Mouse (Mus musculus): ENCODE measurements around the gene Fam243. TPM values are rescaled to one million over a fixed set of nuclear protein-coding genes. Genes with fewer than 3 reads are reported as not detected.

Gene Fam243
- polyA plus RNA-seq, 1 experiment from 2014 or later: not detected

DNA sequence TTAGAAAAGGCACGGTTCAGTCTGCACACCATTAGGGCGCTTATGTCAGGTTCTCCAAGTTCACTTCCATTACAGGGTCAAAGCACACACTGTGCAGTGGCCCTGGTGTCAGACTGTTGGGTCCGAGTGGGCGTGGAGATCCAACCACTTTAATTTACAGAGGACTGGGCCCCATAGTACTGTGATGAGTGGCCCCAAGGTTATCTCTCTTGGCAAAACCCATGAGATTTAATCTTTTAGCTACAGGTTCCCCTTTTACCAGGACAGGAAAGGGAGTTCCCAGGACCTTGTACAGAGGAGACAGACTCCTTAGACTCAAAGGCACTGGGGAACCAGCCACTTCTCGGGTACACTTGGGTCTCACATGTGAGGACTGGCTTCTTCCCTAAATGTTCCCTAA, 34.1 kb upstream of the Fam243 start:
- Histone ChIP-seq H3K9ac (ENCODE audit: low read length) (no peak overlapping the region), H3K4me1 (ENCODE audit: control insufficient read depth, insufficient read depth, low read length) (peaks cover 13% of the 10 kb centered on the region), H3K27me3 (ENCODE audit: control insufficient read depth, insufficient read depth, low read length) (no peaks in the 10 kb centered on the region), H3K27ac (replicated peaks; ENCODE audit: low read depth, low read length) (no peak overlapping the region), H3K4me3 (ENCODE audit: low read depth, low read length) (no peak overlapping the region), H3K36me3 (ENCODE audit: control insufficient read depth, insufficient read depth, low read length) (no peaks in the 10 kb centered on the region), H3K4me2 (ENCODE audit: low read depth, severe bottlenecking) (no peak overlapping the region), H3K9me3 (ENCODE audit: control insufficient read depth, low read length) (no peaks in the 10 kb centered on the region)
- ATAC-seq (ENCODE audit: insufficient number of reproducible peaks, low FRiP score, low TSS enrichment, low read depth) (no peak), DNase-seq (ENCODE audit: low spot score) (no peak)
- 83% methylated on average over 5 of the region's 5 CpGs for WGBS

DNA sequence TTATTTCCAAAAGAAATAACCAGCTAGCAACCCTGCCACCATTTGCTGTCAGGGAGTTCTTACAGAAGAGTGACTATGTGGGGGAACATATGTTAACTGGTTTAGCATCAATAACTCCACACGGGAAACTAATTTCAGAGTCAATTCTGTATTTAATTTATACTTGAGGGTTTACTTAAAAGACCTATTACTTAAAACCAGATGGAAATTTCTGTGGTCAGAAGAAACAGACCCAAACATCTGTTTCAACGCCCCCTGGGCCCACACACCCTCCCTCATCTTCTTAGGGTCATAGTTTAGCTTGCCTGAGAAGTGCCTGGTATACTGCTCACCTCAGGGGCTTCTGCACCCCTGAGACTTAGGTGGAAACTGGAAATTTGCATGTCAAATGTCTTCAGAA, 32.7 kb upstream of the Fam243 start:
- Histone ChIP-seq H3K36me3 (ENCODE audit: control insufficient read depth, insufficient read depth, low read length) (no peaks in the 10 kb centered on the region), H3K4me2 (ENCODE audit: low read depth, severe bottlenecking) (no peak overlapping the region), H3K27me3 (ENCODE audit: control insufficient read depth, insufficient read depth, low read length) (no peaks in the 10 kb centered on the region), H3K9ac (ENCODE audit: low read length) (no peak overlapping the region), H3K27ac (replicated peaks; ENCODE audit: low read depth, low read length) (no peak overlapping the region; the same call in 1 of the 2 replicates), H3K4me3 (ENCODE audit: low read depth, low read length) (no peak overlapping the region), H3K4me1 (ENCODE audit: control insufficient read depth, insufficient read depth, low read length) (peaks cover 10% of the 10 kb centered on the region), H3K9me3 (ENCODE audit: control insufficient read depth, low read length) (no peaks in the 10 kb centered on the region)
- DNase-seq (ENCODE audit: low spot score) (peak; percentile 43), ATAC-seq (ENCODE audit: insufficient number of reproducible peaks, low FRiP score, low TSS enrichment, low read depth) (no peak)
- 17% methylated on average over 2 of the region's 2 CpGs for WGBS

DNA sequence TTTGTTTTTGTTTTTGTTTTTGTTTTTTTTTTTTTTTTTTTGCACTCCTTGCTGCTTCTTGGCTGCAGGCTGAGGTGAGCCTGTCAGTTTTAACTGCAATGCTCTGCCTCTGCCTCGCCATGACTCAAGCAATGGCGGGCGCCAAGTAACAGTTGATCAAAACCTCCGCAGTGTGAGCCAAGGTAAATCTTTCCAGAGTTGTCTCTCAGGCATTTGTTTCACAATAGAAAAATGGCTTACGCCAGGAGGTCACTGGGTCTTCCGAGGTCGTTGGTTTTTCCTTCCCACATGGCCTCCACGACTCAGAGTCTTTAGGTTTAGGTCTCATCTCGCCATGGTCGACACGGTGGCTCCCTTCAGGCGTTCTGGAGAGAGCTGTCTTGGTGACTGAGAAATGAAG, 32.1 kb upstream of the Fam243 start:
- no peak overlapping the region for H3K9ac ChIP-seq (ENCODE audit: low read length)
- 80% methylated on average over 12 of the region's 12 CpGs for WGBS
- H3K36me3 ChIP-seq (ENCODE audit: control insufficient read depth, insufficient read depth, low read length): no peaks in the 10 kb centered on the region
- no peaks in the 10 kb centered on the region for H3K27me3 ChIP-seq (ENCODE audit: control insufficient read depth, insufficient read depth, low read length)
- H3K4me3 ChIP-seq (ENCODE audit: low read depth, low read length): no peak overlapping the region
- DNase-seq (ENCODE audit: low spot score) (no peak), ATAC-seq (ENCODE audit: insufficient number of reproducible peaks, low FRiP score, low TSS enrichment, low read depth) (no peak)
- H3K9me3 ChIP-seq (ENCODE audit: control insufficient read depth, low read length): no peaks in the 10 kb centered on the region
- peaks cover 5% of the 10 kb centered on the region for H3K4me1 ChIP-seq (ENCODE audit: control insufficient read depth, insufficient read depth, low read length)
- no peak overlapping the region for H3K4me2 ChIP-seq (ENCODE audit: low read depth, severe bottlenecking)
- H3K27ac ChIP-seq (replicated peaks; ENCODE audit: low read depth, low read length): no peak overlapping the region; the same call in 1 of the 2 replicates

DNA sequence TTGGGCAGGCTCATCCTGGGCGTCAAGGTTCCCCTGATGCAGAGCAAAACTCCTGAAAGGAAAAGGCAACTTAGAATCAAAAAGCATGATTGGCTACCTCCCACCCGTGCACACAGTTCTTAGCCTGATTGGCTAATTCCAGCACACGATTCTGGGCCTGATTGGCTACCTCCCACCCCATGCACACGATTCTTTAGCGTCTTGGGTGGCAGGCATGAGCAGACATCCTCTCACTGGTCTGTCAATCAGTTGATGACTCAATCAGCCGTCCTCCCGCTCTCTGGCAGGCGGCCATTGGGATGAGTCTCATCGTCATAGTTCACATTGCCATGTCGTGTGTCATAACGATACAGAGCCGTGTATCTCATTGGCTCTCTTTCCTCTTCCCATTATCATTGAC, 27.7 kb upstream of the Fam243 start:
- H3K27ac ChIP-seq (replicated peaks; ENCODE audit: low read depth, low read length): no peak overlapping the region
- ATAC-seq (ENCODE audit: insufficient number of reproducible peaks, low FRiP score, low TSS enrichment, low read depth) (no peak), DNase-seq (ENCODE audit: low spot score) (no peak)
- no peak overlapping the region for H3K4me2 ChIP-seq (ENCODE audit: low read depth, severe bottlenecking)
- 85% methylated on average over 12 of the region's 12 CpGs for WGBS
- H3K36me3 ChIP-seq (ENCODE audit: control insufficient read depth, insufficient read depth, low read length): no peaks in the 10 kb centered on the region
- no peaks in the 10 kb centered on the region for H3K9me3 ChIP-seq (ENCODE audit: control insufficient read depth, low read length)
- H3K4me1 ChIP-seq (ENCODE audit: control insufficient read depth, insufficient read depth, low read length): peaks cover 3% of the 10 kb centered on the region
- no peak overlapping the region for H3K4me3 ChIP-seq (ENCODE audit: low read depth, low read length)
- no peaks in the 10 kb centered on the region for H3K27me3 ChIP-seq (ENCODE audit: control insufficient read depth, insufficient read depth, low read length)
- H3K9ac ChIP-seq (ENCODE audit: low read length): no peak overlapping the region

DNA sequence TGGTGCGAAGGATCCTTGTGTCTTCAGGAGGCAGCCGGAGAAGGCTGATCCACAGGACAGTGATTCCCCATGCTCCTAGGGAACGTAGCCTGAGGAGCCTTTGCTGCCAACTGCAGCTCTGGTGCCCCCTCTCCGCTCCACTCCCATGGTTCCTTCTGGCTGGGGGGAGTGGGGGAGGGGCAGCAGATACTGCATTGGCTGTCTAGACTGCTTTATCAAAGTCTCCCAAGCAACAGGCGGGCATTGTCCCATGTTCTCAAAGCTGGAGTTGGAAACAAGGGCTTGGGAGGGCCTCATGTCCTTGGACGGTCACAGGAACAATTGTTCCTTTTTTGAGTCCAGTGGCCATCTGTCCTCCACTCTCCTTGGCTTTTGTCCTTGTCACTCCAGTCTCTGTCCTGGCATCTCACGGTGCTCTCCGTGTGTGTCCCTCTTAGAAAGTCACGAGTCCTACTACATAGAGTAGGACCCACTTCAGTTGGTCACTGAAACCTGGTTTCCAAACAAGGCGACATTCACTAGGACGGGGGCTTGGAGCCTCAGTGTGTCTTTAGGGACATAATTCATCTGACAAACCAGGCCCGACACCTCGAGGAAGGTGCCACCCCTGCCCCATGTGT, 25.2 kb upstream of the Fam243 start:
- Histone ChIP-seq H3K4me1 (ENCODE audit: control insufficient read depth, insufficient read depth, low read length) (no peaks in the 10 kb centered on the region), H3K36me3 (ENCODE audit: control insufficient read depth, insufficient read depth, low read length) (no peaks in the 10 kb centered on the region), H3K27me3 (ENCODE audit: control insufficient read depth, insufficient read depth, low read length) (no peaks in the 10 kb centered on the region), H3K9ac (ENCODE audit: low read length) (no peak overlapping the region), H3K4me2 (ENCODE audit: low read depth, severe bottlenecking) (no peak overlapping the region), H3K4me3 (ENCODE audit: low read depth, low read length) (no peak overlapping the region), H3K9me3 (ENCODE audit: control insufficient read depth, low read length) (no peaks in the 10 kb centered on the region), H3K27ac (replicated peaks; ENCODE audit: low read depth, low read length) (no peak overlapping the region)
- 84% methylated on average over 13 of the region's 13 CpGs for WGBS
- DNase-seq (ENCODE audit: low spot score) (no peak), ATAC-seq (ENCODE audit: insufficient number of reproducible peaks, low FRiP score, low TSS enrichment, low read depth) (no peak)

DNA sequence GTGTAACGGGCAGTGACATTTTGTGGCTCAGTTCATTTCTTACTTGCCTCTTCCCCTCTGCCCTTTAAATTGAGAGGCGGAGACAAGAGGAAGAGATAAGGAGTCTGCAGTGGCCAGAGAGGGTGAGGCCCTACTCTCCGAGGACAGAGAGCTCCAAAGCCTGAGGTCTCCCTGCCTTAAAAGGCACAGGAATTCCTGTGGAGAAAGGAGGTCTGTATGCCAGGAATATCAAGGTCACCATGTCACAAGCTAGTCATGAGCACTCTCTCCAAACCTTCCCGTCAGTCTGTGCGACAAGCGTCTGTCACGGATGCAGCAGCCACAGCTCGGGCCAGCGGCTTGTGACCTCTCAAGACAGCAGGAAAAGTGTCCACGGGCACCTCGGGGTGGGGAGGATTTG, 23.9 kb upstream of the Fam243 start:
- no peak overlapping the region for H3K9ac ChIP-seq (ENCODE audit: low read length)
- 70% methylated on average over 11 of the region's 11 CpGs for WGBS
- DNase-seq (ENCODE audit: low spot score) (no peak), ATAC-seq (ENCODE audit: insufficient number of reproducible peaks, low FRiP score, low TSS enrichment, low read depth) (no peak)
- H3K36me3 ChIP-seq (ENCODE audit: control insufficient read depth, insufficient read depth, low read length): no peaks in the 10 kb centered on the region
- H3K4me3 ChIP-seq (ENCODE audit: low read depth, low read length): no peak overlapping the region
- H3K27ac ChIP-seq (replicated peaks; ENCODE audit: low read depth, low read length): no peak overlapping the region
- no peaks in the 10 kb centered on the region for H3K9me3 ChIP-seq (ENCODE audit: control insufficient read depth, low read length)
- no peaks in the 10 kb centered on the region for H3K4me1 ChIP-seq (ENCODE audit: control insufficient read depth, insufficient read depth, low read length)
- no peaks in the 10 kb centered on the region for H3K27me3 ChIP-seq (ENCODE audit: control insufficient read depth, insufficient read depth, low read length)
- no peak overlapping the region for H3K4me2 ChIP-seq (ENCODE audit: low read depth, severe bottlenecking)

DNA sequence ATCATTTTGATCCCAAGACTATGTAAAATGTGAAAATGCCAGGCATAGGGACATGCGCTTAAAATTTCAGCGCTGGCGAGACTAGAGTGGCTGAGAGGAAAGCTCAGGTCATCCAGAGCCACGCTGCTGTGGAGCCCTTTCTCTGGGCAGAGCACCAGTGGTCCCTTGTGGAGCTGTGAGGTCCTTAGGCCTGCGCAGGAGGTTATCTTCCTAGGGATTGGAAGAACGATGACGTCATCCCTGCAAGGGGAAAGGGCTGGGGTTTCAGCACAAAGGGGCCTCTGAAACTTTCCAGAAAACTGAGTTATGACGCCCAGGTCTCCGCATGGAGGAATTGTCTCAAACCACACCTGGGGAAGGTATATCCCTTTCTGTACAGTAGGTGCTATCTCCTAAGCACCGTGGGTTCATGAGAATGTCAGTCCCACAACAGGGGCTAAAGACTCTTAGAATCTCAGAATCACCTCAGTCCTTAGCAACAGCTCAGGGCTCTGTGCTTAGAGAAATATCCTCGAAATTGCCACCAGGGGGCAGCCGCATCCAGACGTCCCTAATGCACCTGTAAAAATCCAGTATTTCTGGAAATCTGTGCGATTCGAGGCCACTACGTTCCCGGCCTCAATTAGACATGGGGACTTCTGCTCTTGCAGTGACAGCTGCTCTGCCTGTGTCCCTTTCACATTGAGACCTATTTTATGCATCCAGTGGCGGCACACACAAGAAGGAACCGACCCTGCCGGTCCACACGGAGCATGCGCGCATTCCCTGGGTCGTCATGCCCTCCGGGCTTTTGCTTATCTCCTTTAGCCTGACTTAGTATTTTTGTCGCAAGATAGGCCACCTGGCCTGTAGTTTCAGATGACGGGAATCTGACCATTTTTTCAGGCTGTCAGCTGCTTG, 19.6 kb upstream of the Fam243 start:
- H3K4me1 ChIP-seq (ENCODE audit: control insufficient read depth, insufficient read depth, low read length): 0 out of 2 replicates have a peak, but pooled peaks cover 3% of the 10 kb centered on the region
- WGBS: 31% methylated on average over 27 of the region's 27 CpGs
- H3K9me3 ChIP-seq (ENCODE audit: control insufficient read depth, low read length): no peaks in the 10 kb centered on the region
- peak; percentile 85 for DNase-seq (ENCODE audit: low spot score)
- peak; percentile 56; the same call in 1 of the 2 replicates for ATAC-seq (ENCODE audit: insufficient number of reproducible peaks, low FRiP score, low TSS enrichment, low read depth)
- no peak overlapping the region for H3K4me2 ChIP-seq (ENCODE audit: low read depth, severe bottlenecking)
- H3K36me3 ChIP-seq (ENCODE audit: control insufficient read depth, insufficient read depth, low read length): no peaks in the 10 kb centered on the region
- H3K4me3 ChIP-seq (ENCODE audit: low read depth, low read length): no peak overlapping the region
- no peak overlapping the region for H3K9ac ChIP-seq (ENCODE audit: low read length)
- no peaks in the 10 kb centered on the region for H3K27me3 ChIP-seq (ENCODE audit: control insufficient read depth, insufficient read depth, low read length)
- H3K27ac ChIP-seq (replicated peaks; ENCODE audit: low read depth, low read length): no peak overlapping the region

DNA sequence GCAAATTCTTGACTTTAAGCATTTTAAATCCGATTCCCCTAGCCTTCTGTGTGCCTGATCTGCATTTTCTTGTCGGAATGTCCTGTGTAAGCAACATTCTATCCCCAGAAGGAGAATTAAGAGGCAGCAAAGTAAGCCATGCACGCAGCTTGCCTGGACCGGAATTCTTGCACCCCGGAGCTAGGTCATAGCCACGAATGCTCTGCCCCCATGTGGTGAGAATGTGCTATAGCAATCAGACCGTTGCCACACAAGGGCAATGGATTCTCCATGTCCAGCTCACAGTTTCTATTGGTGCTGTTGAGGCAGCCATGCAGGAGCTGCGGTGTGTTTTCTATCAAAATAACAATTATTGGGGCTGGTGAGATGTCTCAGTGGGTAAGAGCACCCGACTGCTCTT, 15.0 kb upstream of the Fam243 start:
- Histone ChIP-seq H3K9ac (ENCODE audit: low read length) (no peak overlapping the region), H3K4me2 (ENCODE audit: low read depth, severe bottlenecking) (no peak overlapping the region), H3K4me3 (ENCODE audit: low read depth, low read length) (no peak overlapping the region), H3K36me3 (ENCODE audit: control insufficient read depth, insufficient read depth, low read length) (no peaks in the 10 kb centered on the region), H3K27ac (replicated peaks; ENCODE audit: low read depth, low read length) (no peak overlapping the region), H3K4me1 (ENCODE audit: control insufficient read depth, insufficient read depth, low read length) (0 out of 2 replicates have a peak, but pooled peaks cover 3% of the 10 kb centered on the region), H3K27me3 (ENCODE audit: control insufficient read depth, insufficient read depth, low read length) (no peaks in the 10 kb centered on the region), H3K9me3 (ENCODE audit: control insufficient read depth, low read length) (no peaks in the 10 kb centered on the region)
- ATAC-seq (ENCODE audit: insufficient number of reproducible peaks, low FRiP score, low TSS enrichment, low read depth) (no peak), DNase-seq (ENCODE audit: low spot score) (peak; percentile 88)
- 9% methylated on average over 9 of the region's 9 CpGs for WGBS
